Mouse (Mus musculus): ENCODE data around the gene Fam69b. TPM values are rescaled to one million over a fixed set of nuclear protein-coding genes. Genes with fewer than 3 reads are reported as not detected.

The Fam69b gene
- polyA plus RNA-seq, 1 experiment from 2014 or later: 0.48 TPM

GRCm38 (mm10) chr2:26639083-26639482 lies 10.8 kb downstream of the Fam69b start:
- peak overlapping the region; percentile 95 for H3K9ac ChIP-seq (replicated peaks)
- peaks cover 24% of the 10 kb centered on the region for H3K4me1 ChIP-seq (ENCODE audit: insufficient read depth)
- peak overlapping the region; percentile 86 for H3K27ac ChIP-seq (ENCODE audit: low read depth)
- H3K27me3 ChIP-seq (ENCODE audit: insufficient read depth, low read length): no peaks in the 10 kb centered on the region
- H3K9me3 ChIP-seq (ENCODE audit: low read length): no peaks in the 10 kb centered on the region
- peaks cover 33% of the 10 kb centered on the region for H3K36me3 ChIP-seq (replicated peaks; ENCODE audit: insufficient read depth, low read length)
- peak; percentile 71 for DNase-seq
- peak overlapping the region; percentile 79 for H3K4me2 ChIP-seq (ENCODE audit: low read depth, low read length)
- TF ChIP-seq EP300 (IDR thresholded peaks at IDR 0.05; ENCODE audit: low read depth): no peak
- peak; percentile 79 for TF ChIP-seq CTCF (IDR thresholded peaks at IDR 0.05; ENCODE audit: low read depth)
- WGBS (ENCODE audit: insufficient replicate concordance): 4% methylated on average over 8 of the region's 8 CpGs
- peak overlapping the region; percentile 82 for H3K4me3 ChIP-seq (ENCODE audit: low read depth, low read length)
- peak; percentile 79 for ATAC-seq

GRCm38 (mm10) chr2:26639838-26640830 lies 11.9 kb downstream of the Fam69b start:
- H3K4me1 ChIP-seq (ENCODE audit: insufficient read depth): peaks cover 24% of the 10 kb centered on the region
- no peak for TF ChIP-seq EP300 (IDR thresholded peaks at IDR 0.05; ENCODE audit: low read depth)
- peak; percentile 97 for TF ChIP-seq CTCF (IDR thresholded peaks at IDR 0.05; ENCODE audit: low read depth)

GRCm38 (mm10) chr2:26641006-26641647 lies 12.9 kb downstream of the Fam69b start:
- Histone ChIP-seq H3K4me3 (ENCODE audit: low read depth, low read length) (no peak overlapping the region), H3K36me3 (replicated peaks; ENCODE audit: insufficient read depth, low read length) (peaks cover 20% of the 10 kb centered on the region), H3K4me2 (ENCODE audit: low read depth, low read length) (no peak overlapping the region), H3K27ac (ENCODE audit: low read depth) (peak overlapping the region; percentile 86; the same call in 1 of the 2 replicates), H3K4me1 (ENCODE audit: insufficient read depth) (peaks cover 24% of the 10 kb centered on the region), H3K9ac (replicated peaks) (no peak overlapping the region), H3K9me3 (ENCODE audit: low read length) (no peaks in the 10 kb centered on the region), H3K27me3 (ENCODE audit: insufficient read depth, low read length) (no peaks in the 10 kb centered on the region)
- ATAC-seq: no peak
- no peak for DNase-seq
- WGBS (ENCODE audit: insufficient replicate concordance): 50% methylated on average over 7 of the region's 7 CpGs
- no peak for TF ChIP-seq EP300 (IDR thresholded peaks at IDR 0.05; ENCODE audit: low read depth)
- TF ChIP-seq CTCF (IDR thresholded peaks at IDR 0.05; ENCODE audit: low read depth): no peak

More at GRCm38 (mm10) chr2:26639838-26640830, 11.9 kb downstream of the Fam69b start:
- ATAC-seq (peak; percentile 72), DNase-seq (peak; percentile 97)
- H3K9me3 ChIP-seq (ENCODE audit: low read length): no peaks in the 10 kb centered on the region
- H3K27ac ChIP-seq (ENCODE audit: low read depth): peak overlapping the region; percentile 86
- peaks cover 30% of the 10 kb centered on the region for H3K36me3 ChIP-seq (replicated peaks; ENCODE audit: insufficient read depth, low read length)
- H3K4me3 ChIP-seq (ENCODE audit: low read depth, low read length): peak overlapping the region; percentile 82
- peak overlapping the region; percentile 95 for H3K9ac ChIP-seq (replicated peaks)
- 3% methylated on average over 49 of the region's 49 CpGs for WGBS (ENCODE audit: insufficient replicate concordance)
- no peaks in the 10 kb centered on the region for H3K27me3 ChIP-seq (ENCODE audit: insufficient read depth, low read length)
- peak overlapping the region; percentile 79 for H3K4me2 ChIP-seq (ENCODE audit: low read depth, low read length)

- DNase-seq: peak; percentile 79
- Histone ChIP-seq H3K36me3 (replicated peaks; ENCODE audit: insufficient read depth, low read length) (no peaks in the 10 kb centered on the region), H3K9me3 (ENCODE audit: low read length) (no peaks in the 10 kb centered on the region), H3K4me3 (ENCODE audit: low read depth, low read length) (no peak overlapping the region), H3K9ac (replicated peaks) (no peak overlapping the region), H3K4me1 (ENCODE audit: insufficient read depth) (peaks cover 10% of the 10 kb centered on the region), H3K27ac (ENCODE audit: low read depth) (no peak overlapping the region), H3K27me3 (ENCODE audit: insufficient read depth, low read length) (no peaks in the 10 kb centered on the region), H3K4me2 (ENCODE audit: low read depth, low read length) (no peak overlapping the region)
- TF ChIP-seq EP300 (IDR thresholded peaks at IDR 0.05; ENCODE audit: low read depth) (no peak), CTCF (IDR thresholded peaks at IDR 0.05; ENCODE audit: low read depth) (peak; percentile 73)
- 58% methylated on average over 2 of the region's 2 CpGs for WGBS (ENCODE audit: insufficient replicate concordance)
- ATAC-seq: no peak
Measured at GRCm38 (mm10) chr2:26643942-26644341, 15.7 kb downstream of the Fam69b start.

- Histone ChIP-seq H3K4me3 (ENCODE audit: low read depth, low read length) (no peak overlapping the region), H3K27ac (ENCODE audit: low read depth) (no peak overlapping the region), H3K4me2 (ENCODE audit: low read depth, low read length) (no peak overlapping the region), H3K27me3 (ENCODE audit: insufficient read depth, low read length) (no peaks in the 10 kb centered on the region), H3K9me3 (ENCODE audit: low read length) (no peaks in the 10 kb centered on the region), H3K9ac (replicated peaks) (no peak overlapping the region), H3K4me1 (ENCODE audit: insufficient read depth) (no peaks in the 10 kb centered on the region), H3K36me3 (replicated peaks; ENCODE audit: insufficient read depth, low read length) (no peaks in the 10 kb centered on the region)
- peak; percentile 90 for DNase-seq
- 15% methylated on average over 3 of the region's 3 CpGs for WGBS (ENCODE audit: insufficient replicate concordance)
- ATAC-seq: peak; percentile 97
- TF ChIP-seq CTCF (IDR thresholded peaks at IDR 0.05; ENCODE audit: low read depth) (peak; percentile 100), EP300 (IDR thresholded peaks at IDR 0.05; ENCODE audit: low read depth) (no peak)
Measured at GRCm38 (mm10) chr2:26646643-26647293, 18.5 kb downstream of the Fam69b start.

All from liver, postnatal 0 days (tissue).